Mouse (Mus musculus) lung, embryonic 16.5 days (tissue): Measurements from ENCODE around the gene Olfr155. TPM values are rescaled to one million over a fixed set of nuclear protein-coding genes. Genes with fewer than 3 reads are reported as not detected.

Experiments
- ATAC-seq: fragments of 200-750 bp; cut with Nextera tagmentation; 2 replicates; pipeline ENCODE4 v1.8.0; 2017; ENCODE audit warnings: low read depth, mild to moderate bottlenecking, moderate library complexity
- H3K27ac ChIP-seq: fragments of 300-500 bp; sonication (generic); 2 replicates; pipeline ENCODE4 v1.5.1; 2014; ENCODE audit warnings: mild to moderate bottlenecking, control low read depth, low read length
- H3K27me3 ChIP-seq: fragments of 300-500 bp; sonication (generic); 2 replicates; pipeline ENCODE4 v1.6.1; 2014; ENCODE audit warnings: low read depth, low read length, mixed read lengths; ENCODE audit not compliant: control insufficient read depth, insufficient read depth
- H3K36me3 ChIP-seq: fragments of 300-500 bp; sonication (generic); 2 replicates; pipeline ENCODE4 v1.6.1; 2014; ENCODE audit warnings: low read length; ENCODE audit not compliant: control insufficient read depth, insufficient read depth
- H3K4me1 ChIP-seq: fragments of 300-500 bp; sonication (generic); replicated peaks from 2 replicates; pipeline ENCODE4 v1.6.1; 2014; ENCODE audit warnings: low read length, mixed read lengths; ENCODE audit not compliant: control insufficient read depth, insufficient read depth
- H3K4me2 ChIP-seq: fragments of 300-500 bp; sonication (generic); 2 replicates; pipeline ENCODE4 v1.6.1; 2014; ENCODE audit warnings: low read depth, low read length, control low read depth
- H3K4me3 ChIP-seq: fragments of 300-500 bp; sonication (generic); 2 replicates; pipeline ENCODE4 v1.5.1; 2014; ENCODE audit warnings: mild to moderate bottlenecking, low read length, control low read depth
- H3K9ac ChIP-seq: fragments of 300-500 bp; sonication (generic); 2 replicates; pipeline ENCODE4 v1.6.1; 2014; ENCODE audit warnings: low read length, control low read depth
- H3K9me3 ChIP-seq: fragments of 300-500 bp; sonication (generic); 2 replicates; pipeline ENCODE4 v1.6.1; 2016; ENCODE audit warnings: low read length; ENCODE audit not compliant: control insufficient read depth
- WGBS: fragments of 180-500 bp; shearing (Covaris S2); extraction: QIAGEN DNeasy Blood & Tissue Kit; methylation state at CpG from one replicate; pipeline ENCODE4 v1.1.7; 2014; 5-methylcytosine and 5-hydroxymethylcytosine counted together
- polyA plus RNA-seq: library from polyadenylated mRNA; unstranded; fragments of >200 nt; fragmentation: Nextera tagmentation; extraction: Ambion mirVana; gene quantifications from 2 replicates; pipeline ENCODE4 v1.2.1, GENCODE M21; 2015

The Olfr155 gene
- polyA plus RNA-seq, 1 experiment from 2014 or later = not detected

DNA sequence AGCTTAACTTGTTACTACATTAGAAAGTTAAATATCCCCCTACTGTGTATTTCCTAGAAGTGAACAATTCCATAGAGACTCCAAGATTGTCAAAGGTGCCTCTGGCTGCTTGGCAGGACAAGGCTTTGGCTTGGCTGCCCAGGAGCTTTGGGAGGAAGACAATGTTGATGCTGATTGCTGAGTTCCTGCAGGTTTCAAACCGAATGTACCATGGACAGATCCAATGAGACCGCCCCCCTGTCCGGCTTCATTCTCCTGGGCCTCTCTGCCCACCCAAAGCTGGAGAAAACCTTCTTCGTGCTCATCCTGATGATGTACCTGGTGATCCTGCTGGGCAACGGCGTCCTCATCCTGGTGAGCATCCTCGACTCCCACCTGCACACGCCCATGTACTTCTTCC lies 2.7 kb downstream of the Olfr155 start:
- no peaks in the 10 kb centered on the region for H3K9me3 ChIP-seq
- H3K27ac ChIP-seq = no peak overlapping the region
- H3K4me2 ChIP-seq = no peak overlapping the region
- 69% methylated on average over 8 of the region's 8 CpGs for WGBS
- H3K36me3 ChIP-seq = no peaks in the 10 kb centered on the region
- H3K4me3 ChIP-seq = no peak overlapping the region
- no peaks in the 10 kb centered on the region for H3K27me3 ChIP-seq
- ATAC-seq = no peak
- no peak overlapping the region for H3K9ac ChIP-seq
- H3K4me1 ChIP-seq = no peaks in the 10 kb centered on the region

- no peaks in the 10 kb centered on the region for H3K27me3 ChIP-seq
- H3K27ac ChIP-seq = no peak overlapping the region
- WGBS = 58% methylated on average over 10 of the region's 10 CpGs
- no peak for ATAC-seq
- H3K36me3 ChIP-seq = no peaks in the 10 kb centered on the region
- no peaks in the 10 kb centered on the region for H3K9me3 ChIP-seq
- no peak overlapping the region for H3K9ac ChIP-seq
- no peaks in the 10 kb centered on the region for H3K4me1 ChIP-seq
- no peak overlapping the region for H3K4me2 ChIP-seq
- no peak overlapping the region for H3K4me3 ChIP-seq
These were observed 8.5 kb downstream of the Olfr155 start for GRCm38 (mm10) chr4:43859886-43860285.

DNA sequence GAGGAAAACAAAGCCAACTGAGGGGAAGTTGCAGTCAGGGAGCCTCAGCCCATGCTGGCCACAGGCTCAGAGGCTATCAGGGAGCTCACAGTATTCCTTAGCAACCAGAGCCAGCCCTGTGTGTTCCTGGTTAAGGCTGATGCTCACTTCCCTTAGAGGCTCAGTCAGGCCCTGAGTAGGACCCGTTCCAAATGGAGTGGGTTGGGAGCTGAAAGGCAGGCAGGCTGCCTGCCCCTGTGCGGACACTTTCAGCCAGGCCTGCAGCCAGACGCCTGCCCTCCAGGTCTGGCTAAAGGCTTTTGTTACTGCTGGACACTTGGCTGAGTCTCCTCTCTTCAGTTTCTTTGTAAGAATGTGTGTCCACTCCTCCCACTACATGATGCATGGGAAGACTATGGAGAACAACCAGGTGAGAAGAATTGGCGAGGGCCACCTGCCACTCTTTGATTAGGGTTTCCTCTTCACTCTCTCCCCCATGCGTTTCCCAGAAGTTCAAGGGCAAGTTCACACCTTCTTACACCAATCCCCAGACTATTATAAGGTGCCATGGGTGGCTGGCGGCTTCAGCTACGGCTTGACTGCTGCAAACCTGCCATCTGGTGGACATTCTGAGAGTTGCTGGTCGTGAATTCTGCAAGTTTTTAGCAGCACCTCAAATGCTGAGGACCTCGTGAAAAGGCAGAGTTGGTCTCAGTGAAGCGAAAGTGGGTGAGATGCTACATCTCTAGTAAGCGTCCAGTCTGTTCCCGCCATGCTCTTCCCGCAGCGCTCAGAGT lies 9.6 kb downstream of the Olfr155 start:
- Histone ChIP-seq H3K27ac (no peak overlapping the region), H3K36me3 (no peaks in the 10 kb centered on the region), H3K4me2 (no peak overlapping the region), H3K4me1 (no peaks in the 10 kb centered on the region), H3K27me3 (no peaks in the 10 kb centered on the region), H3K4me3 (no peak overlapping the region), H3K9me3 (no peaks in the 10 kb centered on the region), H3K9ac (no peak overlapping the region)
- 10% methylated on average over 14 of the region's 14 CpGs for WGBS
- ATAC-seq = peak; percentile 28; the same call in 1 of the 2 replicates

DNA sequence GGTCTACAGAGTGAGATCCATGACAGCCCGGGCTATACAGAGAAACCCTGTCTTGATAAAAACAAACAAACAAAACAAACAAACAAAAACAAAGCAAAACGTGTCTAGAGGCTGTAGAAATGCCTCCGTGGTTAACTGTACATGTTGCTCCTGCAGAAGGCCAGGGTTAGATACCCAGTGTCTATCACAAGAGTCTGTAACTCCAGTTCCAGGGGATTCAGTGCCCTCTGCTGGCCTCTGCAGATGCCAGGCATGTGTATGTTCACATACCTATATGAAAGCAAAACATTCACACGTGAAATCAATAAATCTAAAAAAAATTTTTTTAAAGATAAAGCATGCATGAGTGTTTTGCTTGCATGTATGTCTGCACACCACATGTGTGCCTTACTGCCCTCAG lies 11.9 kb downstream of the Olfr155 start:
- Histone ChIP-seq H3K27me3 (no peaks in the 10 kb centered on the region), H3K27ac (no peak overlapping the region), H3K4me2 (no peak overlapping the region), H3K9me3 (no peaks in the 10 kb centered on the region), H3K36me3 (no peaks in the 10 kb centered on the region), H3K9ac (no peak overlapping the region), H3K4me3 (no peak overlapping the region), H3K4me1 (no peaks in the 10 kb centered on the region)
- WGBS = 51% methylated on average over 4 of the region's 4 CpGs
- no peak for ATAC-seq

- Histone ChIP-seq H3K9ac (no peak overlapping the region), H3K9me3 (peaks cover 2% of the 10 kb centered on the region), H3K27ac (no peak overlapping the region), H3K4me3 (no peak overlapping the region), H3K4me1 (peaks cover 2% of the 10 kb centered on the region; the same call in 1 of the 2 replicates), H3K4me2 (no peak overlapping the region), H3K27me3 (no peaks in the 10 kb centered on the region), H3K36me3 (no peaks in the 10 kb centered on the region)
- 80% methylated on average over 10 of the region's 10 CpGs for WGBS
- ATAC-seq = no peak
These were observed 18.5 kb downstream of the Olfr155 start for GRCm38 (mm10) chr4:43869821-43870220.

DNA sequence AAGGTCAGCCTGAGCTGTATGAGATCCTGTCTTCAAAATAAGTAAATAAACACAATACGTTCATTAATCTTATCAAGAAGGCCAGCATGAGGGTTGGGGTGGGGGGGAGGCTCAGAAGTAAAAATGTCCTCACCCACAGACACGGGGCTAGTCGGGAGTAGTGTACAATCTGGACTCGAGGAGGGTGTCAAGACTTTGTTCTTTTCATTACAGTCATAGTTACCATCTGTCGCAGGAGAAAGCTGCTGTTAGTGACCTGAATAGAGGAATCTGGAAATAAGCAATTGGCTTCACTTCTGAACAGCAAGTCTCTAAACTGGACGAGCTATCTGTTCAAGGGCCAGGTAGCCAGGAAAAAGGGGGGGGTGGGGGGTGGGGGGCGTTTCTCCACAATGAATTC lies 23.1 kb downstream of the Olfr155 start:
- Histone ChIP-seq H3K27me3 (no peaks in the 10 kb centered on the region), H3K36me3 (no peaks in the 10 kb centered on the region), H3K4me2 (peak overlapping the region; percentile 95), H3K27ac (no peak overlapping the region), H3K9me3 (peaks cover 2% of the 10 kb centered on the region), H3K9ac (peak overlapping the region; percentile 89), H3K4me3 (peak overlapping the region; percentile 77), H3K4me1 (peaks cover 17% of the 10 kb centered on the region)
- WGBS = 36% methylated on average over 7 of the region's 7 CpGs
- no peak for ATAC-seq

GRCm38 (mm10) chr4:43875160-43875918 lies 24.0 kb downstream of the Olfr155 start, which contains the start of gene Reck:
TSS of gene Reck (plus strand) at chr4:43875530.
- ATAC-seq = peak; percentile 94
- Histone ChIP-seq H3K4me3 (peak within 1 kb of the TSS; percentile 77), H3K36me3 (no peaks in the 10 kb centered on the region), H3K27ac (peak within 1 kb of the TSS; percentile 52; the same call in 1 of the 2 replicates), H3K4me2 (peak within 1 kb of the TSS; percentile 95), H3K27me3 (no peaks in the 10 kb centered on the region), H3K9me3 (peaks cover 2% of the 10 kb centered on the region), H3K9ac (peak within 1 kb of the TSS; percentile 89), H3K4me1 (peaks cover 17% of the 10 kb centered on the region)
- WGBS = under 1% methylated on average over 66 of the region's 73 CpGs

GRCm38 (mm10) chr4:43875919-43876411 lies 24.6 kb downstream of the Olfr155 start:
- peak overlapping the region; percentile 95 for H3K4me2 ChIP-seq
- peak overlapping the region; percentile 89 for H3K9ac ChIP-seq
- H3K27me3 ChIP-seq = no peaks in the 10 kb centered on the region
- peak; percentile 35 for ATAC-seq
- H3K4me1 ChIP-seq = peaks cover 17% of the 10 kb centered on the region
- no peaks in the 10 kb centered on the region for H3K36me3 ChIP-seq
- peaks cover 2% of the 10 kb centered on the region for H3K9me3 ChIP-seq
- 1% methylated on average over 20 of the region's 20 CpGs for WGBS
- no peak overlapping the region for H3K27ac ChIP-seq
- peak overlapping the region; percentile 77 for H3K4me3 ChIP-seq

DNA sequence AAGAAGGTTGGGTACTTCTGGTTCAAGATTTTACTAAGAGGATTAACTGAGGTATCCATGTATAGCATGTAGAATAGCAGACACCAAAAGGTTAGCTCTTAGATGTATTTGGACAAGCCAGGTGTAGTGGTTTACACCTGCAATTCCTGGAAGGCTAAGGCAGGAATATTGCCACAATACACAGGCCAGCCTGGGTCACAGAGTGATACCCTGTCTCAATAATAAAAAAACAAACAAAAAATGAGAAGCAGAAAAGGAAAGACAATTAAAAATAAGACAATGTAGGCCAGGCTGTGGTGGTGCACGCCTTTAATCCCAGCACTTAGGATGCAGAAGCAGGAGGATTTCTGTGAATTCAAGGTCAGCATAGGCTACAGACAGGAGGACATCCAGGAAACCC lies 25.9 kb downstream of the Olfr155 start:
- WGBS = 94% methylated on average over 1 of the region's 1 CpGs
- Histone ChIP-seq H3K9me3 (peaks cover 2% of the 10 kb centered on the region), H3K27ac (no peak overlapping the region)

More for the DNA sequence above, 25.9 kb downstream of the Olfr155 start:
- Histone ChIP-seq H3K9ac (no peak overlapping the region), H3K4me1 (peaks cover 17% of the 10 kb centered on the region), H3K4me3 (no peak overlapping the region), H3K27me3 (no peaks in the 10 kb centered on the region), H3K36me3 (no peaks in the 10 kb centered on the region), H3K4me2 (no peak overlapping the region)
- ATAC-seq = no peak
